Mouse (Mus musculus): ENCODE measurements at regions not wholly inside any gene's neighbourhood (a gene's known extent, or its start where the extent isn't known, plus 50 kb on each side); places are given as distances from the start of the nearest gene placed in this dataset.

DNA sequence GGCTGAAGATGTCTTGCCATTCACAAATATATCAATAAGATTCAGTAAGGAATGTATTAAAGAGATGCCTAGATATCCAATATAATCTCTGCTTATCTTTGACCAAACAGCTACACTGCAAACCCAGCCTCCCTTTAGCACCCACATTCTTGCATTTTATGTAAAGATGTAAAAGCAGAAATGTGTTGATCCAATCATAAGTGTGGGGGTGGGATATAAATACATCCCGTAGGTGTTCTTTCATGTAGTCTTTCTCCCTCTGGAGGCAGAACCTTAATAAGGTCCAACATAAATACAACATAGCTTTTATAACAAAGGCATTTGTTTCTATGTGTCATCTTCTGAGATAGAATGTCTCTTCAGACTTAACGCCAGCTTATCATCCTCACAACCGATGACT, 637.1 kb upstream of the Flrt2 start:
- no peak overlapping the region for H3K4me3 ChIP-seq
- no peaks in the 10 kb centered on the region for H3K4me1 ChIP-seq
- H3K27me3 ChIP-seq (replicated peaks; ENCODE audit: low read depth, poor library complexity, severe bottlenecking), result no peaks in the 10 kb centered on the region
- no peaks in the 10 kb centered on the region for H3K9me3 ChIP-seq
- H3K36me3 ChIP-seq (replicated peaks), result no peaks in the 10 kb centered on the region
- H3K27ac ChIP-seq (replicated peaks), result no peak overlapping the region
- 94% methylated on average over 3 of the region's 3 CpGs for WGBS
- DNase-seq (ENCODE audit: low spot score), result no peak

DNA sequence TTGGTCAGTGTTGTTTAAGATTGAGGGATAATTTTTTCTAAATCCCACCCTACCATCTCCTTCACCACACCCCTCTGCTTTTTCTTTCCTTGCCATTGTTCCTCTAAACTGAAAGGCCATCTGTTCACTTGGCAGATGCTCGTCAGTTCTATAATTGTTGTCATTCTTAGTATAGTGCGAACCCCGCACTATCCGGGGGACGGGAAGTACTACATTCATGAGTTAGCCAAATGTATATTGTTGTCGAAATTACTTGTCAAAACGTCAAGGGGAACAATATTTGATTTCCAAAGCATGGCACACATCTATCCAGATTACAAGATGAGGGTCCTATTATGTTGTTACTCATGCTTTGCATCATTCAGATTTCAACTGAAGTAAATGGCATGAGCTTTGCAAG, 635.1 kb upstream of the Flrt2 start:
- Histone ChIP-seq H3K27me3 (replicated peaks; ENCODE audit: low read depth, poor library complexity, severe bottlenecking) (no peaks in the 10 kb centered on the region), H3K36me3 (replicated peaks) (no peaks in the 10 kb centered on the region), H3K27ac (replicated peaks) (no peak overlapping the region), H3K4me3 (no peak overlapping the region), H3K9me3 (no peaks in the 10 kb centered on the region), H3K4me1 (no peaks in the 10 kb centered on the region)
- whole genome bisulfite sequencing, result 82% methylated on average over 7 of the region's 7 CpGs
- no peak for DNase-seq (ENCODE audit: low spot score)

DNA sequence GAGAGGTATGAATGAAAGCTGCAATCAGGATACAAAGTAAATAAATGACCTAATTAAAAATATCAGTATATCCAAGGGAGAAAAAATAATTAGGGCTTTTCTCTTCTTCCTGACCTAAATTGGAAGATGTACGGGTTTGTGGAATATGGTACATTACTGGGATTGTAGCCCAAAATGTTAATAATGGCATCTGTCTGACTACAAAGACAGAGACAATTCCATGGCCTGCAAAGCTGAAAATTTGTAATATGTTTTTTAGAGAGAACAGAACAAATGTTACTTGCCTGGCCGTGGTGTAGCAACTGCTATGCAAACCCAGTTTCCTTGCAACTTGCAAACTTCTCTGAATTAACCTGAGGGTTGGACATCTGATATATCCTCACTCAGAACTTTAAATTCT, 632.6 kb upstream of the Flrt2 start:
- 88% methylated on average over 2 of the region's 2 CpGs for WGBS
- Histone ChIP-seq H3K36me3 (replicated peaks) (no peaks in the 10 kb centered on the region), H3K27me3 (replicated peaks; ENCODE audit: low read depth, poor library complexity, severe bottlenecking) (no peaks in the 10 kb centered on the region), H3K27ac (replicated peaks) (no peak overlapping the region), H3K9me3 (no peaks in the 10 kb centered on the region), H3K4me3 (no peak overlapping the region), H3K4me1 (no peaks in the 10 kb centered on the region)
- DNase-seq (ENCODE audit: low spot score), result no peak

DNA sequence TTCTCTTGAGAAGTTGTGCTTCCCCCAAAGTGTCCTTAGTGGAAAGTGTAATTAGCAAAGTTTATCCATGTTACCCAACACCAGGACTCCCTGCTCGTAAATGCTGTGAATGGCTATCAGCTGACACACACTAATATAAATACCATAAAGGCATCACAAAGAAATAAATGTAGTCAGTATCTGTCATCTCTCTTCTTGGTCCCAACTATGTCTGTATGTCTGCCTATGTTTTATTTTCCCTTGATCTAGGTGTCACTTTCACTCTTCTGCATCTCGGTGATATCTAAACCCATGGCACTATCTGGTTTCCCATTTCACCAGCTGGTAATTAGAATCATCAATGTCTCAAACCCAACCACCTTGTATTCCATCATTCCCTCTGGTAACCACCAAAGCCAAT, 619.7 kb upstream of the Flrt2 start:
- Histone ChIP-seq H3K4me1 (0 out of 2 replicates have a peak, but pooled peaks cover 5% of the 10 kb centered on the region), H3K27ac (replicated peaks) (no peak overlapping the region), H3K36me3 (replicated peaks) (no peaks in the 10 kb centered on the region), H3K4me3 (no peak overlapping the region), H3K9me3 (no peaks in the 10 kb centered on the region), H3K27me3 (replicated peaks; ENCODE audit: low read depth, poor library complexity, severe bottlenecking) (no peaks in the 10 kb centered on the region)
- DNase-seq (ENCODE audit: low spot score), result no peak
- WGBS, result 61% methylated on average over 2 of the region's 2 CpGs

DNA sequence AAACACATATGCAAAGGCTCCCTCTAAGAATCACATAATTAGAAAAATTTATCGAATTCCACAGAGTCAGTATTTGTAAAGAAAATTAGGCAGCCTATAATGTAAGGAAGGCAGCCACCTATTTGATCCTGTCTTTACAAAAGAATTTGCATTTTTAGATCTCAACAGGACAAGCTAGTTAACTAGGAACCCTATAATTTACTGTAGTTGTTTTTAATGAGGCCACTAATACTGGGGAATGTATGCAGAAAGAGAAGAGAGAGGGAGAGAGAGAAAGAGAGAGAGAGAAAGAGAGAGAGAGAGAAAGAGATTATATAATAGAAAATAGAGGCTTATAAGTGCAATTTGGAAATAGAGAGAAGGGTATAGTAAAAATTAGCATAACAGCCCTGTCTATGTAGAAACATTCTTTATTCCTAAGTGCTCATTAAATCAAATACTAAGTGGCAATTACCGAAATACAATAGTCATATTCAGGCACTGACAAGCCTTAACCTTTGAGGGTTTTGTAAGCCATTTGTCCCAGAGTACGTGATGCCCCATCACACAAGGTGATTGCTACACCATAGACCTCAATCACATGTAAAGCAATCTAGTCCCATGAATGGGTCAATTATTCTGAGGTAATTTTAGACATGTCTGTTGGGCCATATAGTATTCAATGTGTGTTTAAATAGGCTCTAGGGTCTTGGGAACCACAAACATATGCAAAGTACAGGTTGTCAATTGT, 572.6 kb upstream of the Flrt2 start:
- Histone ChIP-seq H3K36me3 (replicated peaks) (no peaks in the 10 kb centered on the region), H3K27me3 (replicated peaks; ENCODE audit: low read depth, poor library complexity, severe bottlenecking) (no peaks in the 10 kb centered on the region), H3K27ac (replicated peaks) (no peak overlapping the region), H3K4me1 (no peaks in the 10 kb centered on the region), H3K4me3 (no peak overlapping the region), H3K9me3 (no peaks in the 10 kb centered on the region)
- DNase-seq (ENCODE audit: low spot score), result no peak
- 75% methylated on average over 3 of the region's 3 CpGs for WGBS

DNA sequence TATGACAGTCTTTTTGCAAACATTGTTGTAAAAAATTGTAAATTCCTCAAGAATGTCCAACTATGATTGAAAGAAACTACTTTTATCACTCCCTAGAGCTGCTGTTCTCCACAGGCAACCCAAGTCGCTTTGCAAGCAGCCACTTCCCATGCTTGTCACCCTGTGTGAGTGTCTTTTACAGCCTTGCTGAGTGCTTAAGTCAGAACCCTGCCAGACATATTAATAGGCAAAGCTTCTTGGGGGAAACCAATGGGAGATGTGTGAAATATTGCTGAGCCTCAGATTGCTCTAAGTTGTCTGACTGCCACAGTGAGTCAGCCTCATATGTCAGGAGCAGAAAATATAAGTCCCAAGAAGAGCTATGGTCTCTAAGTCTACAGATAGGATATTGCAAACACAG, 559.2 kb upstream of the Flrt2 start:
- DNase-seq (ENCODE audit: low spot score), result no peak
- Histone ChIP-seq H3K4me3 (no peak overlapping the region), H3K36me3 (replicated peaks) (no peaks in the 10 kb centered on the region), H3K9me3 (no peaks in the 10 kb centered on the region), H3K27me3 (replicated peaks; ENCODE audit: low read depth, poor library complexity, severe bottlenecking) (no peaks in the 10 kb centered on the region), H3K27ac (replicated peaks) (no peak overlapping the region), H3K4me1 (peaks cover 11% of the 10 kb centered on the region)
- WGBS, result 81% methylated on average over 1 of the region's 1 CpGs

DNA sequence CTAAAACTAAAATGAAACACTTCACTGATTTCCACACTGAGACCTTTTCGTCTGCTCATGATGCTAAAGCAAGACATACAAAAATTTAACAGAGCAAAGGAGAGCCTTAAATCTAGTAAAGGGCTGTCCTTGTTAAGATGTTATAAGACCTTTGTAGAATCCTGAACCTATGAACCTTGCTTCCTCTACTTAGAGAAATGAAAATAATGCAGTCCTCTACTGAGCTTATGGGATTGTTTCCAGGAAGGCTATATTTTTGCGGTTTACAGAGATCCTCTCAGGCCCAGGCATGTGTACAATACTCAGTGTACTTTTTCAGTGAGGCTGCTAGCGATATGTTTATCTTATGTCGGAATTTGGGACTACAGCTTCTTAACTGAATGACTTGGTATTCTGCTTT, 558.5 kb upstream of the Flrt2 start:
- peaks cover 11% of the 10 kb centered on the region for H3K4me1 ChIP-seq
- WGBS, result 85% methylated on average over 4 of the region's 4 CpGs
- H3K4me3 ChIP-seq, result no peak overlapping the region
- H3K27me3 ChIP-seq (replicated peaks; ENCODE audit: low read depth, poor library complexity, severe bottlenecking), result no peaks in the 10 kb centered on the region
- no peak for DNase-seq (ENCODE audit: low spot score)
- H3K36me3 ChIP-seq (replicated peaks), result no peaks in the 10 kb centered on the region
- no peaks in the 10 kb centered on the region for H3K9me3 ChIP-seq
- no peak overlapping the region for H3K27ac ChIP-seq (replicated peaks)

DNA sequence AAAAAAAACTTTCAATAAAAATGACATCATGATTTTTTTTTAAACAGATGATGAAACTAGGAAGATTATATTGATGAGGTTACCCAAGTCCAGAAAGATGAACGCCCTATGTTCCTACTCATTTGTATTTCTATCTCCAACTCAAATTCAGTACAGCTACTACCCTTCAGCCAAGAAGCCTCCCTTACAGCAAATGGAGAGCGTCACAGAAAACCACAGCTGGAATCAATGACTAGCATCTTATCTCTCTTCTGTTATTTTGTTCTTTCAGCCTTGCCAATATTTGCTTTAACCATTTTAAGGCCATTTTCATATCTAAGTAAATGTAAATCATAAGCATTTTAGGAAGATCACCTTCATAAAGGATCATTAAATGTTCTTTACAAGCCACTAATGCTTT, 553.9 kb upstream of the Flrt2 start:
- no peak overlapping the region for H3K4me3 ChIP-seq
- H3K9me3 ChIP-seq, result no peaks in the 10 kb centered on the region
- no peaks in the 10 kb centered on the region for H3K4me1 ChIP-seq
- no peaks in the 10 kb centered on the region for H3K27me3 ChIP-seq (replicated peaks; ENCODE audit: low read depth, poor library complexity, severe bottlenecking)
- DNase-seq (ENCODE audit: low spot score), result no peak
- H3K27ac ChIP-seq (replicated peaks), result no peak overlapping the region
- 87% methylated on average over 2 of the region's 2 CpGs for WGBS
- no peaks in the 10 kb centered on the region for H3K36me3 ChIP-seq (replicated peaks)

DNA sequence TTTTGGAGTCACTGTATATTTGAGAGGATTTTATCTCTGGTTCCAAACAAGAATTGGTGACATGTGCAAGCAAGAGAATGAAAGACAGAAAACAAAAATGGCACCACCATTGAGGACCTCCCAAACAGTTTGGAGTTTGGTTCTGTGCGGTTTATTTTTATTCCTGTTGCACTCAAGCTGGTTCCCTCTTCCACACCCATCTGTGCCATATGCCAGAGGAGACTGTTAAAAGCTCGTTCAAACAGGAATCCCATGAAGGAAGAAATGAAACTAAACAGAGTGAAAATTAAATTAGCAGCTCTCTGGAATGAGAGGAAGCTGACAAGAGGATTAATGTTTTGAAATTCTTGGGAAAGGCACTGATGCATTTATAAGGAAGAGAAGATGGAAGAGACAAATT, 521.0 kb upstream of the Flrt2 start:
- Histone ChIP-seq H3K27me3 (replicated peaks; ENCODE audit: low read depth, poor library complexity, severe bottlenecking) (no peaks in the 10 kb centered on the region), H3K36me3 (replicated peaks) (no peaks in the 10 kb centered on the region), H3K27ac (replicated peaks) (no peak overlapping the region), H3K4me1 (no peaks in the 10 kb centered on the region), H3K4me3 (no peak overlapping the region), H3K9me3 (no peaks in the 10 kb centered on the region)
- 69% methylated on average over 2 of the region's 2 CpGs for WGBS
- no peak for DNase-seq (ENCODE audit: low spot score)

DNA sequence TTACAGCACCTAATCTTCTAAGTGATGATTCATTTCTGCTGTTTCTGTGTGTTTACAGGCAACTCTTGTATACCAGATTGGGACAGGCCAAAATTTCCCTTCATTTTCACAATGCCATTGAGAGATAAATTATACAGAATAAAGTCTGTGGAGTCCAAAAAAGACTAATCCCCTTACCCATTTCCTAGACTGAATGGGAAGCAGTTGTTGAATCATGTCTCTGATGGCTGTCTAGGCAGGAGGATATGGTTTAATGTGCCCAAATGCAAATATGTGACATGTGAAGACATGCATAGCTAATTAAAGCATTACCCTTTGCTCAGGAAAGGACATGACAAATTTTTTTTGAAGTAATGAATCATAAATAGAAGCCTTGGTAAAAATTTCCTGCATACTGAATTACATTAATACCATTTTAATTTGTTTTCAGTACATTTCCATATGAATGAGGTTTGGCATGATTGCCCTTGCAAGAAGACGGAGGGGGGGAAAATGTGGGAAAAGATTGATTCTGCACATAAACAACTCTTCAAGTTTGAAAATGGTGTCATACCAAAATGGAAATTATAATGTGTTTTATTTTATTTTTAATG, 518.1 kb upstream of the Flrt2 start:
- Histone ChIP-seq H3K27ac (replicated peaks) (no peak overlapping the region), H3K36me3 (replicated peaks) (no peaks in the 10 kb centered on the region), H3K27me3 (replicated peaks; ENCODE audit: low read depth, poor library complexity, severe bottlenecking) (no peaks in the 10 kb centered on the region), H3K4me3 (no peak overlapping the region), H3K9me3 (no peaks in the 10 kb centered on the region), H3K4me1 (no peaks in the 10 kb centered on the region)
- no peak for DNase-seq (ENCODE audit: low spot score)
- WGBS, result 87% methylated on average over 1 of the region's 1 CpGs

DNA sequence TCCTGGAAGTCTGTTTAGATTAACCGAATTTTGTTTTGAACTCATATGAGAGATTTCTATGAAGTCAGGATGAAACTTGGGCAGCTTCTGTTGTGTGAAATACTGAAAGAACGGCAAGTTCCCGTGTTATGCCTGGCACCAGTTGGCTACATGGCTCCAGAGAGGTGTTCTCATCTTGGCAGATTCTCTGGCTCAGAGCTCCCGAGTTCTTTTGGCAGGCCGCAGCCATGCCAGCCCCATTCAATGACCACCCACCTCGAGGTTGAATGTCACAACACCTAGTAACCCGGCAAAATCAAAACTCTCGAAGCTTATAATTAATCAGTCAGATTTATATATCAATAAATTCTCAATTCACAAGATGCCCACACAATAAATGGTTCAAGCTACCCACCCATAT, 489.5 kb upstream of the Flrt2 start:
- Histone ChIP-seq H3K4me1 (no peaks in the 10 kb centered on the region), H3K27me3 (replicated peaks; ENCODE audit: low read depth, poor library complexity, severe bottlenecking) (no peaks in the 10 kb centered on the region), H3K27ac (replicated peaks) (no peak overlapping the region), H3K9me3 (no peaks in the 10 kb centered on the region), H3K4me3 (no peak overlapping the region), H3K36me3 (replicated peaks) (no peaks in the 10 kb centered on the region)
- DNase-seq (ENCODE audit: low spot score), result no peak
- 92% methylated on average over 8 of the region's 8 CpGs for WGBS

DNA sequence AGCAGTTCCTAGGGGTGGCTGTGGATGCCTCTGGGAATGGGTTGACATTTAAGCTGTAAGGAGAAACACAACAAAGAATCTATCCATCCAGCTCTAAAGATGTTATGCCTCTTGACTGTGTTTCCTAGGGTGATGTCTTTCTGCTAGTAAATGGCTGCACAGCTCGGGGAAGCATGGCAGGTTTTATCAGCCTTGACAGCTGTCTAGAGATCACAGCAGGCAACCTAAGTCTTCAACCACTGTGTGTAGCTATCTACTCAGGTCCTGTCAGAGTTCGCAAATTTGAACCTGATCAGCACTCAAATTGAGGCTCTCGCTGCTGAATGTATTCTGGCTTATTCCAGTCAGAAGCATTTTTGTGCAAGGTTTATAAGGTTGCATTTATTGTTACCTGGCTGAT, 486.9 kb upstream of the Flrt2 start:
- H3K27ac ChIP-seq (replicated peaks), result no peak overlapping the region
- 77% methylated on average over 3 of the region's 3 CpGs for WGBS
- DNase-seq (ENCODE audit: low spot score), result no peak

DNA sequence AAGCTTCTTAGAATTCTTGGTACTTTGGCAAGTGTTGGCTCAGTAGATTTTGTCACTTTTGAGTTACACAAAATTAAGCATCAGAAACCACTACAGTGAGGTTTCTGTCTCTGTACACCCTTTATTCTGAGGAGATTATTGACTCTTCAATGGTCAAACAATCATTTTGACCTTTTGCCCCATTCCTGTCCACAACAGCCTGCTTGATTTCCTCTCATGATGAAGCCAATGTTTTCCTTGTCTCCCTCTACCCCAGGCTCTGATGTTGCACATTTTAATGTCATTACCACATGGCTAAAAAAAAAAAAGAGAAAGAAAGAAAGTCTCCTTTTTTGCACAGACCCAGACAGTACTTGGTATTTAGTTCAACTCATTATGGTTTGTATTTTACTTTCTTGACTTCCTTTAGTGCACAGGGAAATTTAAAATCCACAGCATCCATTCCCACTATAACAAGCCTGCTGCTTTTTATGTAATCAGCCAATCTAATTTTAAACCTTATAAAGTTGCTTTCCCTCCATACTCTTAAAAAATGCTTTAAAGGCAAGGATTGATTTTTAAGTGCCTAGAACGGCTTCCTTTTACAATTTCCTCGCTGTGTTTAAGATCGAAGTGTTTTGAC, 452.8 kb upstream of the Flrt2 start:
- peaks cover 12% of the 10 kb centered on the region; the same call in 1 of the 2 replicates for H3K4me1 ChIP-seq
- H3K9me3 ChIP-seq, result no peaks in the 10 kb centered on the region
- no peak for DNase-seq (ENCODE audit: low spot score)
- no peak overlapping the region for H3K27ac ChIP-seq (replicated peaks)
- H3K36me3 ChIP-seq (replicated peaks), result no peaks in the 10 kb centered on the region
- no peaks in the 10 kb centered on the region for H3K27me3 ChIP-seq (replicated peaks; ENCODE audit: low read depth, poor library complexity, severe bottlenecking)
- 45% methylated on average over 3 of the region's 3 CpGs for WGBS
- no peak overlapping the region for H3K4me3 ChIP-seq

More for the DNA sequence above, 486.9 kb upstream of the Flrt2 start:
- Histone ChIP-seq H3K4me1 (no peaks in the 10 kb centered on the region), H3K27me3 (replicated peaks; ENCODE audit: low read depth, poor library complexity, severe bottlenecking) (no peaks in the 10 kb centered on the region), H3K9me3 (no peaks in the 10 kb centered on the region), H3K4me3 (no peak overlapping the region), H3K36me3 (replicated peaks) (no peaks in the 10 kb centered on the region)

Measured in embryonic facial prominence, embryonic 10.5 days (tissue).